In the genomic region with DNA sequence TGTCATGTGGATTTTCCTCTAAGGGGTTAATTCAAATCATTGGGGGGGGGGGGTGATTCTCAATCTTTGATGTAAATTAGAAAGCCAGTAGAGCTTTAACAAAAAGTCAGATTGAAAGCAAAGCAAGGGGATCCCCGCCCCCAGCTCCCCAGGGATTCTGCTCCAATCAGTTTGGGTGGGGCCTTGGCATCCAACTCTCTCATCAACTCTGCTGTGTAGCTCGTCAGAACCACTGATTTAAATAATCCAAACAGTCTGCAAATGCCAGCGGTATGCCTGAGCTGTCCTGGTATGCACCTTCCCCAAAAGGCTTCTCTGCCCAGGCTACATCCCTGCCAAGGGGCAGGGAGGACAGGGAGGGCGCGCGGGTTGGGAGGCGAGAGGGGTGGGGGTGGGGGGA, we compare ENCODE assay signal across 8 mouse cellular contexts. TPM values are rescaled to one million over a fixed set of nuclear protein-coding genes. Genes with fewer than 3 reads are reported as not detected.
A peak's percentile ranks its signal among the peaks of the same experiment; 100 is the strongest.
DNase-seq lines count a peak whose midpoint lies in the region; ATAC-seq lines count a peak whose summit lies in the region.

No protein-coding gene starts in this region.

- no peak overlapping the region for H3K9ac ChIP-seq in liver, embryonic 11.5 days (ENCODE audit: low read depth, low read length)
- H3K9ac ChIP-seq in forebrain, embryonic 13.5 days, result no peak overlapping the region

- H3K4me1 ChIP-seq in liver, embryonic 11.5 days (replicated peaks; ENCODE audit: control insufficient read depth, insufficient read depth, low read length), result peaks cover 17% of the 10 kb centered on the region; the same call in 1 of the 2 replicates
- H3K4me1 ChIP-seq in forebrain, embryonic 13.5 days, result 0 out of 2 replicates have a peak, but pooled peaks cover 6% of the 10 kb centered on the region

- ATAC-seq in liver, embryonic 11.5 days (replicated peaks; ENCODE audit: low FRiP score), result no peak
- ATAC-seq in forebrain, embryonic 13.5 days, result 0 out of 2 replicates have a peak, but pooled peaks have one; percentile 15
- no peak for ATAC-seq in megakaryocyte-erythroid progenitor cell, adult 5-6 weeks (replicated peaks; ENCODE audit: low FRiP score, low TSS enrichment, poor library complexity, severe bottlenecking)

- H3K4me3 ChIP-seq in liver, embryonic 11.5 days (ENCODE audit: low read depth, low read length), result no peak overlapping the region
- H3K4me3 ChIP-seq in forebrain, embryonic 13.5 days, result no peak overlapping the region

- DNase-seq in liver, embryonic 11.5 days (ENCODE audit: low spot score), result no peak
- no peak for DNase-seq in liver
- DNase-seq in heart, postnatal 25 days (ENCODE audit: low spot score), result peak; percentile 27
- peak; percentile 57 for DNase-seq in lung, postnatal 10 days
- DNase-seq in cerebellum, adult 18-20 months, result no peak
- DNase-seq in layer of hippocampus, adult 18-20 months (ENCODE audit: low spot score in 2 of 2), result no peak

- intact Hi-C loops in heart, postnatal 25 days (cut with DNase I), result no loop called here

- WGBS in liver, embryonic 11.5 days, result 34% methylated on average over 7 of the region's 7 CpGs
- whole genome bisulfite sequencing in forebrain, embryonic 13.5 days, result 26% methylated on average over 7 of the region's 7 CpGs

- H3K36me3 ChIP-seq in liver, embryonic 11.5 days (ENCODE audit: control insufficient read depth, insufficient read depth, low read length), result no peaks in the 10 kb centered on the region
- H3K36me3 ChIP-seq in forebrain, embryonic 13.5 days (ENCODE audit: poor library complexity, severe bottlenecking), result no peaks in the 10 kb centered on the region

- H3K9me3 ChIP-seq in liver, embryonic 11.5 days (ENCODE audit: control insufficient read depth, low read length), result no peaks in the 10 kb centered on the region
- no peaks in the 10 kb centered on the region for H3K9me3 ChIP-seq in forebrain, embryonic 13.5 days (replicated peaks)

- no peak overlapping the region for H3K27ac ChIP-seq in liver, embryonic 11.5 days (ENCODE audit: low read depth, low read length)
- H3K27ac ChIP-seq in forebrain, embryonic 13.5 days, result no peak overlapping the region

- peak overlapping the region; percentile 43 for H3K4me2 ChIP-seq in liver, embryonic 11.5 days
- H3K4me2 ChIP-seq in forebrain, embryonic 13.5 days, result peak overlapping the region; percentile 32

- no peaks in the 10 kb centered on the region for H3K27me3 ChIP-seq in liver, embryonic 11.5 days (replicated peaks; ENCODE audit: control insufficient read depth, insufficient read depth, low read length)
- H3K27me3 ChIP-seq in forebrain, embryonic 13.5 days, result no peaks in the 10 kb centered on the region

RNA-seq across cellular contexts. Expression of a gene that starts 33.6 kb away (rescaled TPM):
- polyA plus RNA-seq in liver, embryonic 11.5 days (2014; fragmentation: Nextera tagmentation; extraction: Ambion mirVana), result 125 and 127 TPM in 2 replicates
- polyA plus RNA-seq in forebrain, embryonic 13.5 days (2015; fragmentation: Nextera tagmentation; extraction: Ambion mirVana), result 157 and 167 TPM in 2 replicates
- total RNA-seq in heart, postnatal 25 days (2021), result 10 to 100 TPM; 42.0 to 43.7 TPM
- 50.1 and 76.8 TPM in 2 replicates for total RNA-seq in megakaryocyte-erythroid progenitor cell, adult 5-6 weeks (2014; fragmentation: Nextera tagmentation)
- 70.2 and 98.5 TPM in 2 replicates for total RNA-seq in megakaryocyte-erythroid progenitor cell, adult 5-6 weeks (2017)
- total RNA-seq in layer of hippocampus, adult 18-20 months (2021), result 100 to 1,000 TPM; 106 to 108 TPM

Comparison
In these comparisons a context has a peak if more than half of its experiments do, and no peak if none do; other contexts are left out.
1. DNase-seq: peak in heart, postnatal 25 days (single experiment) and lung, postnatal 10 days (single experiment); none in liver, embryonic 11.5 days (single experiment), liver (single experiment), cerebellum, adult 18-20 months (0 of 2) and layer of hippocampus, adult 18-20 months (0 of 2).